Mouse (Mus musculus) adrenal gland, adult 2 months (tissue): ENCODE data around the gene B4galnt3. TPM values are rescaled to one million over a fixed set of nuclear protein-coding genes. Genes with fewer than 3 reads are reported as not detected.

Experiments
- DNase-seq: peaks from one replicate; pipeline ENCODE4 v3.0.0; 2021
- polyA plus RNA-seq: library from polyadenylated mRNA; depleted of rRNA; stranded (reverse); fragments of >200 nt; gene quantifications from 2 replicates; pipeline ENCODE4 v1.2.3, GENCODE M21; 2012
- total RNA-seq, 2 experiments: library from RNA; stranded (reverse); gene quantifications; 2 replicates each; pipeline ENCODE4 v1.2.3; 2021

B4galnt3 gene
- total and polyA plus RNA-seq, 3 experiments = 4.7 to 12.6 (median 5.6) TPM

DNA sequence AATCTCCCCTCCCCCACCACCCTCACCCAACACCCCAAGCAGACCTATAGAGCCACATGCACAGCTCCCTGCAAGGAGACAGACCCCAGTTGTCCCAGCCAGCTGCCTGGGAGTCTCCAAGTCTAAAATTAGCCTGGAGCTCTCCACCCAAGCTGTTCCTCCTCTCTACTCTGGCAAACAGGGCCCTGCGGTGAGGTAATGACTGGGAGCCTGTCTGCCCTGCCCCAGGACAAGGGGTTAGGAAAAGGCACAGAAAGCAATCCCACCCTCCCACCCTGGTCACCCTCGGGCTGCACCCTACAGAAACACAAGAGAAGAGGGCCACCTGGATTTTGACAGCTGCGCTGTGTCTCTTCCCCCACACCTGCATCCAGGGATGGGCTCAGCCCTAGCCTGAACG, 19.5 kb downstream of the B4galnt3 start:
- DNase-seq = no peak

- DNase-seq = peak; percentile 58
These were observed 20.2 kb downstream of the B4galnt3 start for GRCm38 (mm10) chr6:120274181-120274580.

GRCm38 (mm10) chr6:120264151-120264550, 30.2 kb downstream of the B4galnt3 start:
- no peak for DNase-seq

GRCm38 (mm10) chr6:120263608-120264007, 30.8 kb downstream of the B4galnt3 start:
- no peak for DNase-seq

DNA sequence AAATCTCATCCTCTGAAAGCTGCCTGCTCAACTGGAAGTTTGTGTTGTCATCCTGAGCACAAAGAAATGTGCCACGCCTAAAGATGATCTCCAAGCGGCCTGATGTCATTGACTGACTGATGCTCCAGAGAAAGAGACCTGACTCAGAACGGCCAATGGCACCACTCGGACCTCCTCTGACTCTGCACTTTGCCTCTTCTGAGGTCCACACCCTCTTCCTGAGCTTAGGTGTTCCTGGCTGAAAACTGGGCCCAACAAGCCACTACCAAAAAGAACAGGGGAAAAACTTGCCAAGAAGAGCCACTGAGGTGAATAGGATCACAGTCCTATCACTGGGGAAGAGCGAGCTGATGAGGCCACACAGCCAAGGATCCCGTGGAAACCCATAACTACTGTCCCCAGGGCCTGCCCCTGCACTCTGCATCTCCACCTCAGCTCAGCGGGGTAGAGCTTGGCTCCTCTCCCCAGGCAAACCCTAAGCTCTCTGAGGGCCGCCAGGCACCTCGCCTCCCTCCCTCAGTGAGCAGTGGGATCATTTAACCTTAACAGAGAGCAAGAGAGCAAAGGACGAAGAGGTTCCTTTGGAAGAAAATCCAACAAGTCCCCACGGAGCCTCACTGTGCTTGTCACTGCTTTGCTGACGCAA, 31.4 kb downstream of the B4galnt3 start:
- DNase-seq = no peak

GRCm38 (mm10) chr6:120259481-120259880, 34.9 kb downstream of the B4galnt3 start:
- DNase-seq = no peak

DNA sequence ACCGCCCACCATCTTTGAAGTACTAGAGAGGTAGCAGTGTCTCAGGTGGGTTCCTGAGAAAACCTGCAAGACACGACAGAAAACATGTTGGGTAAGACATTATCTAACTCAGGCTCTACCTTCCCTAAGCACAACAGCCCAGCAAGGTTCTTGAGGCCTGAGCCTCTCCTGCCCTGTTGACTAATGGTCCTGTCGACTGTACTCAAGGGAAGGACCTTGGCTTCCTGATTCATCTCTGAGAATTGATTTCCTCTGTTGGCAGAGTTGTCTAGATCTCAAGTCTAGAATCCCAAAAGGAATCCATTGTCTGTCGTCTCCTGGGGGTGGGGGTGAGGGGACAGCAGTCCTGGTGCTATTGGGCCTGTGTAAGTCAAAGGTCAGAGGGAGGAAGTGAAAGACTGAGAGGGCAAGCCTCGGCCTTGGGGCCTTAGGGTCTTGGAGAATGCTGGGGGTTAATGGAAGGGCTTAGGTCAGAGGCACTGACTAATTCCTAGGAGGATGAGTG, 37.9 kb downstream of the B4galnt3 start:
- peak; percentile 73 for DNase-seq

- DNase-seq = no peak
These were observed 38.7 kb downstream of the B4galnt3 start for GRCm38 (mm10) chr6:120255701-120256100.

DNA sequence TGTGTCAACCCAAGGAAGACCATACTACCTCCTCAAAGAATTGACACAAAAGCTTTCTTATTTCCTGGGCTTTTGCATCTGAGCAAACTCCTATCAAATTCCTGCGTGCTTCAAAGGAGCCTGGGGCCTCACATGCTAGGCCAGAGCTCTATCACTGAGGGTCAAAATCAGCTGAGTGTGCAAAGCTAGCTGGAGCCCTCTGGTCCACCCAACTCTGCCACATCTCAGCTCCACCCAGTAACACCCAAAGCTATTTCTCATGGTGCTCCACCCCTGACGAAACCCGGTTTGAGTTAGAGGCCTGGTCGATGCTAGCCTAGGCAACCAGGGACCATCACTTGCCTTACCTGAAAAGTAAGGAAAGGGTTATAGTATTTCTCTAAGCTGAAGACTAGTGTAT, 39.2 kb downstream of the B4galnt3 start:
- no peak for DNase-seq

- DNase-seq = no peak
These were observed 39.7 kb downstream of the B4galnt3 start for GRCm38 (mm10) chr6:120254640-120255039.

DNA sequence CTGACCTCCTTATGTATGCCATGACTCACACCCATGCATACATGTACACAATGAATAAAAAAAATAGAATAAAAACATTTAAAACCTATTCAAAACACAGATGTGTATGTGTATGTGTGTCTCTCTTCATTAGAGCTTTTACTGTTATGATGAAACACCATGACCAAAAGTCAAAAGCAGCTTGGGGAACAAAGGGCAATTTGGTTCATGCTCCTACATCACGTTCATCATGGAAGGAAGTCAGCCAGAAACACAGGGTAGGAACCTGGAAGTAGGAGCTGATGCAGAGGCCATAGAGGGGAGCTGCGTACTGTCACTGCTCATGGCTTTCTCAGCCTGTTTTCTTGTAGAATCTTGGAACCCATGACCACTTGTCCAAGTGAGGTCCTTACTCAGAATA, 41.6 kb downstream of the B4galnt3 start:
- DNase-seq = no peak

DNA sequence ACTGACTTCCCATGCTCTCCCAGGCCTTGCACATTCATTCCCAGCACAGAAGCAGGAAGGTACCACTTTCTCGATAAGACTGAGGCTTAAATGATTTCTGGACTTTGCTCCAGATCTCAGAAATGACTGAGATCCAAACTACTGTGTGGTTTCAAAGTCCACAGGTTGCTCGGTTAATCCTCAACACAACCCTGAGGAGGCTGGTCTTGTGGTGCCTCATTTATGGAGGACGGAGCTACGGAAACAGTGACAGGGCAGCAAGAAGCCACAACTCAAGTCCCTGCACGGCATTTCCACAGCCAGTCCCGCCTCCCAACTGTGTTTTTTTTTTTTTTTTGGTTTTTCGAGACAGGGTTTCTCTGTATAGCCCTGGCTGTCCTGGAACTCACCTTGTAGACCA, 43.3 kb downstream of the B4galnt3 start:
- no peak for DNase-seq

- DNase-seq = no peak
These were observed 44.5 kb downstream of the B4galnt3 start for GRCm38 (mm10) chr6:120249831-120250230.

DNA sequence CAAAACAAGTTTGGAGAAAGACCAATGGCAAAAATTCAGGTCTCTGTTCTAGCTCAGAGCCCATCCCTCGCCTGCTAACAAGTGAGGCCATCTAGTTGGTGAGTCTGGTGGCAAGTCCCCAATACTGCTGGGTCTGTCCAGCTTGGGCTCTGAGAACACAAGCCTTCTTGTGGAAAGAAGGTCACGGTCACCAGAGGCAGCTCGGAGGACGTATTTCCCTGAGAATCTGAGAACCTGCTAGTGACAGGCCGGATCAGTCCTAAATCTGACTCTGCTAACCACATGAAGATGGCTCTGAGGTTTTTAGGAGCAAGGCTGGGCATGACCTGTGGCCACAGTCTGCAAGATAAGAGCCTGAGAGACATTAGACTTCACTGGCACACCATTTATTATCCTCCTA, 47.7 kb downstream of the B4galnt3 start:
- peak; percentile 50 for DNase-seq

DNA sequence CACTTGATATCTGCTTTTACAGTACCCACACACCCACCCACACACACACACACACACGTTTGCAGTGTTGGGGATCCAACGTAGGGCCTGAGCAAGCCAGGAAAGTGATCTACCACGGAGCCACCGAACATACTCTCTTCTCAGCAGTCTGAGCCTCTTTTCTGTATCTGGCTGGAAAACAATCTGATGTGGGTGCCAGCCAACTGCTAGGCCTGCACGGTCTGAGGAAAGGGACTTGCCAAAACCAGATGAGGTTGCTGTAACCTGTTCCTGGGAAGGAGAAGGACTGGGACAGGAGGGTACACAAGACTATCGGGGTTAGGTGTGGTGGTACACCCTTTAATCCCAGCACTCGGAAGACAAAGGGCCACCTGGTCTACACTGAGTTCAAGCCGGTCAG, 51.1 kb downstream of the B4galnt3 start:
- DNase-seq = no peak

GRCm38 (mm10) chr6:120242530-120242929, 51.8 kb downstream of the B4galnt3 start:
- DNase-seq = no peak

DNA sequence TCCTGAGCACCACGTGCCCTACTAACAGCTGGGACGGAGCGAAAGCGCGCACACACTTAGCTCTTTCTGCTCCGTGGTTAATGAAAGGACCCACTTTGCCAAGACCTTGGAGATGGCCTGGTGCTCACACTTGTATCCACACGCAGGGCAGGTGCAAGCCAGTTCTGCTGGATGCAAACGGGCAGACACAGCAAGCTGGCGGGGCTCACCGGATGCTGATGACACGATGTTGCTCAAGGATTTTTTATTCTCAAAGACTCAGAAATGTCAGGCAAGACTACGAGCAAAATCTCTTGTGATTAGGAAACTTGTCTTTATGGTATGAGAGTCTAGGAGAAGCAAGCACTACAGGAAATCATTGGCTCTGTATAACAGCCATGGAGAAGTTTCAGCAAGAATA, 52.9 kb downstream of the B4galnt3 start:
- no peak for DNase-seq

- no peak for DNase-seq
These were observed 53.9 kb downstream of the B4galnt3 start for GRCm38 (mm10) chr6:120240461-120240860.

DNA sequence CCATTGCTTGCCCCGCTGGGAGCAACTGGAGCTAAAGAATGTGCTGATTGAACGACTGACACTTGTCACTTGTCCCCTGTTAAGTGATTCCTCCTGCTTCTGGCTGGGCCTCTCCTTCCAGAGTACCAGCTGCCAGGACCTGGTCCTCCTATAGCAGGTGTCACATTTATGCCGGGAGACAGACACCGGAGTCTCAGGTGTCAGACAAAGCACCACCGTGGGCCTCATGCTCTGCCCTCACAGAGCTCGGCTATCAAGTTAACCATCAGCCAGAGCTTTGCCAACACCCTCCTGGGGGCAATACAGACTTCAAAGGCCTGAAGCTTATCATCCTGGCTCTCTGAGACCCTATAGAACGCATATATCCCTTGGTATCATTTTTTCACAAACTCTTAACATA, 58.5 kb downstream of the B4galnt3 start:
- no peak for DNase-seq

- DNase-seq = no peak
These were observed 61.5 kb downstream of the B4galnt3 start for GRCm38 (mm10) chr6:120232885-120233284.

- DNase-seq = no peak
These were observed 63.9 kb downstream of the B4galnt3 start for GRCm38 (mm10) chr6:120230441-120230840.

DNA sequence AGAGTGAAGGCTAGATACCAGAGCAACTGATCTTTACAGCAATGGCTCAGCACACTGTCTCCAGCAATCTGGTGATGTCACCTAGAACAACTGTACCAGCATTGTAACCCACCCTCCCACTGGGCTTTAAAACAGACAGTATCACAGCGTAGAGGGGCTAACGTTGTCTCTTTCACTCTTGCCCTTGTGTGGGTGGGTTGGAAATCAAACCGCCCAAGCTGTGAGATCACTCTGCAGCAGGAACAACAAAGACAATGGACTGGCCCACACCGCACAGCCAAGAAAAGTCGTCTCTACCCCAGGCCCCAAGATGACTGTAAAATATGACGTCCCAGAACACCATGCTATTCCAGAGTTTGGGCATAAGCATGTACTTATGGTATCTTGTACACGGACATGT, 64.6 kb downstream of the B4galnt3 start:
- no peak for DNase-seq

- DNase-seq = no peak
These were observed 67.3 kb downstream of the B4galnt3 start for GRCm38 (mm10) chr6:120227068-120227467.

GRCm38 (mm10) chr6:120225355-120225754, 69.0 kb downstream of the B4galnt3 start:
- DNase-seq = no peak
